Mouse (Mus musculus): ENCODE measurements at regions not wholly inside any gene's neighbourhood (a gene's known extent, or its start where the extent isn't known, plus 50 kb on each side); places are given as distances from the start of the nearest gene placed in this dataset.
A peak's percentile ranks its signal among the peaks of the same experiment; 100 is the strongest.
"Not testable (repeated sequence)": the region's sequence is repeated elsewhere in the genome, so short reads cannot be mapped to it uniquely, and the experiment has no call there.

DNA sequence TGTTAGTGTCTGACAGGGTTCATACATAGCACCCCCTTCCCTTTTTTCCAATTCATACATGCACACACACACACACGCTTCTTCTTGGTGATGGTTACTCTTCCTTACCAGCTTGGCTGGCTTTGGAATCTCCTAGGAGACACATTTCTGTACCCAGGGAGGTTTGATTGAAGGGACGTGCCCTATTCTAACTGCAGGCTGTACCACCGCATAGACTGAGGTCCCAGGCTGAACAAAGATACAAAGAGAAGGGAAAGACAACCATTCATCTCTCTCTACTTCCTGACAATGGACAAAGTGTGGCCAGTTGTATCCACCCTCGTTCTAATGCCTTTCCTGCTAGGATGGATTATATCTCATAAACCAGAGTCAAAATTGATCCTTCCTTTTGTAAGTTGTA, 100.0 kb downstream of the Raet1d start:
- DNase-seq: not testable (repeated sequence)

DNA sequence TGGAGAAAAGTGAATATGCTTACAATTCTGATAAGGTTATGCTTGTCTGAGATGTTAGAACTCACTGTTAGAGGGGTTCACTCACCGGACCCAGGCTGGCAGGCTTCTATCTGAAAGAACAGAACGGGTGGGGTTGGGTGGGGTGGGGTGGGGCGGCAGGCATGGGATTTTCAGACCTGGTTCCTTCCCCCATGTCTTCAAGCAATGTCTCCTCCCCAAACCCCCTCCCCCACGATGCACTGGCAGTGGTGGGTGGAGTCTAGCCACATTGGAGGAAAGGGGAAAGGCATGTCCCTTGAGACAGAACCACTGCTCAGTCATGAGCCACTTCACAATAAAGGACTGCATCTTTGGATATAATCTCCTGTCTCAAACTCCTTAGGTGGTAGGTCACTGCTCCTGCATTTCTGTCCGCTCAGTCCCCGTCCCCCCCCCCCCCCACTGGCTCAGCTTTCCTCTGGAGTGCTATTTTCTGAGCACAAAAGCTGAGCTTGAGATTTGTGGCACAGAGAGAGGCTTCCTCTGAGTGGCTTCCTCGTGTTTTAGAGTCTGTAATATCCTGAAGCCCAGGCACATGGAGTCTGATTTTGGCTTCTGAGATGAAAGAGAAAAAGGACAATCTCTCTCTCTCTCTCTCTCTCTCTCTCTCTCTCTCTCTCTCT, 100.6 kb downstream of the Raet1d start:
- DNase-seq: not testable (repeated sequence)

DNA sequence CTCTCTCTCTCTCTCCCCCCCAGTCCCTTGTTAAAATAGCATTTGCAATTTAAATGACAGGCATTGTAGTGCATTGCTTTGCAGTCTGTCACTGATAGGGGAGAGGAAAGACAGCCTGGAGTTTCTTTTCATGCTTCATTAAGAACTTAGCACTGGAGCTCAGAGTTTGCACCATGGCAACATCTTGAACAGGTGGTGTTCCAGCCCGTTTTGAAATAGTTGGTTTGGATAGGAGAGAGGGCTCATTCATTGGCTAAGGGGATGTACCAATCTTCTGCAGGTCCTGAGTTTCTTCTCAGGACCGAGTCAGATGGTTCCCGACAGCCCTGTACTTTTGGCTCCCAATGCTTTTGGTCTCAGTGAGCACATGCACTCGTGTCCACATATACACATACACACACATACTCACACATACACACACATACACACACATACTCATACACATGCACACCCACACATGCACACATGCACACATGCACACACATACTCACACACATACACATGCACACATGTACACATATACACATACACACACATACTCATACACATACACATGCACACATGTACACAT, 101.2 kb downstream of the Raet1d start:
- DNase-seq: not testable (repeated sequence)

DNA sequence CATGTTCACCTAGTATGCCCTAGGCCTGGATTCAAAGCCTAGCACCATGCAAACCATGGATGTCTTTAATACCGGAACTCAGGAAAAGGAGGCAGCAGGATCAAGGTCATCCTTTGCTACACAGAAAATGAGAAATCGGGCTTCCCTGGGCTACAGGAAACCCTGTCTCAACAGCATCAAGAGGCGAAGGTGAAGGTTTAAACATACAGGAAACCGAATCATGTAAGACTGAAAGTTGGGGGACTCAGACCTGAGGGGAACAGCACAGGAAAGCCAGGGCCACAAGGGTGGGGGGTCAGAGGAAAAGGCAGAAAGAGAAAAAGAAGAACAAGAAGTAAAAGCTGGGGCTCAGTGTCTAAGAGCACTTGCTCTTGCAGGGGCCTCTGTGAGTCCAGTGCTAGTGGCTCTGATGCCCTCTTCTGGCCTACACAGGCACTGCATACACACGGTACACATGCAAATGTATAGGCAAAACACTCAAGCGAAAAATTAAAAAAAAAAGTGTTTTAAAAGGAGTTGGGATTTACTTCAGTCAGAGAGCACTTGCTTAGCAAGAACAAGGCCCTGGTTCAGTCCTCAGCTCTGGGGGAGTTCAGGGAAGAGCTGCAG, 111.5 kb downstream of the Raet1d start:
- DNase-seq: peak in 1 of 2 experiments; percentile 7

DNA sequence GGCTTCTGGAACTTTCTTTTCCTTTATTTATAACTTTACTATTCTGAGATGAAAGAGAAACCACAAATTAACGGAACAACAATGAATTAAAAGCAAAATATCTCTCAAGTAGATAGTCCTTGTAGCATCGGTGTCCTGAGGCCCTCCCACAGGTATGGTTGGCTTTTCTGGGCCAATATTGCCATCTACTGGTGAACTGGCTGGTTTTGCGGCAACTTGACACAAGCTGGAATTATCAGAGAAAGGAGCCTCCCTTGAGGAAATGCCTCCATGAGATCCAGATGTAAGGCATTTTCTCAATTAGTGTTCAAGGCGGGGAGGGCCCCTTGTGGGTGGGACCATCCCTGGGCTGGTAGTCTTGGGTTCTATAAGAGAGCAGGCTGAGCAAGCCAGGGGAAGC, 119.5 kb downstream of the Raet1d start:
- peak; percentile 42 to 48 for DNase-seq

DNA sequence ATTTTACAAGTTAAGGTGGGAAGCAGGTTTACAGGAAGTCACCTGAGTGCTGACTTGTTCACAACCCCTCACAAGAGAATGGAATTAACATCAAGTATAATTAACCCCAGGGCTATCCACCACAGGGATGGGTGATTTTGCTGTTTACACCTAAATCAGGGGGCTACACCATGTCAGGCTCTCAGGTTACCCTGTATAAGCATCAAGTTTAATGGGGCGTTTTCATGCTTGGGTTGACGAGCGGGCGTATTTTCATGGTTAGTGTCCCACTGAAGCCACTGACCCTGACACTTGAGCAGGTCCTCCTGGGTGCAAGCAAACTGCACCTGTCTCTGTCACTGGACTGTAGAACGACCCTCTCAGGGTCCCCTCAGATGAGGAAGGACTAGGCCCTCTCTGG, 126.7 kb downstream of the Raet1d start:
- DNase-seq: not testable (repeated sequence)

DNA sequence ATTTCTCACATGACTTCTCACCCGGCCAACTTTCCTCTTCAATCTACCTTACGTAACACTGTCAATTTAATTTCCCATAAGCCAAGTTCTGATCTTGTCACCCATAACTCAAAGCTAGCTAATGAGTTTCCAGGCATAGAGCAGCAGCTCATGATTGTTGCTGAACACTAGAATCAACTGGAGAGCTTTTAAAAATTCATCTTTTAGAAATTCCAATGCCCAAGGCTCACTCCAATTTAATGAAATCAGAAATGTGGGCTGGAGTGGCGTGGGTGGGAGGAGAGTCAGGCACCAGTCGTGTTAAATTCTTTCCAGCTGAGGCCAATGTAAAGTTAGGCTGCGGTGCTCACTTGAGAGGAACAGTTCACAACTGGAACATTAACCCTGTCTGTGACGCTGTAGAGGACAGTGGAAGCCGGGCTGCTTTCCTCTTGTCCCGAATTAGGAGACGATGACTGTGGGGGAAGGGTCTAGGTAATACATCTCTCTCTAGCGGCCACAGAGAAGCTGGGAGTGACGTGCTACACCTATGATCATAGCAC, 131.5 kb downstream of the Raet1d start:
- not testable (repeated sequence) for DNase-seq

DNA sequence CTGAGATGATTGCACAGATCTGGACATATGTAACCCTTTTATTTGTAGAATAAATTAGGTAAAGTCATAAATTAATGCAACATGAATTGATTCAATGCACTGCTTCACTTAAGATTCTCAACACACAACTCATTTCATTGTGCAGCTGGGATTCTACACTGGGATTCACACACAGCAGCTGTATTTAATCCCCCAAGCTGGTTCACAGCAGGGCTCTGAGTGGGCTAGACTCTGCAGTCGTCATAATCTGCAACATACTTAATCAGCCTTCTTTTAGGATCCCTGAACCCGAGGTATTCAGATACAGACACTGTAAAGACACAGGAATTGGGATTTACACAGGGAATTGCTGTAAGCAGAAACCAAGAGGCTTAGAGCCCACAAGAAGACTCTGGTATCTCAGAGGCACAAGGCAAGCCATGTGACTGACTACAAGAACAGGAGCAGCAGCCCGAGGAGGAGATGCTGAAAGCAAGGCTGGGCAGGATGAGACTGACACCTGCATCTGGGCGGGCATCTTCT, 135.7 kb downstream of the Raet1d start:
- DNase-seq: no peak
